Mouse (Mus musculus): ENCODE data around the gene Fam160a2.

DNA sequence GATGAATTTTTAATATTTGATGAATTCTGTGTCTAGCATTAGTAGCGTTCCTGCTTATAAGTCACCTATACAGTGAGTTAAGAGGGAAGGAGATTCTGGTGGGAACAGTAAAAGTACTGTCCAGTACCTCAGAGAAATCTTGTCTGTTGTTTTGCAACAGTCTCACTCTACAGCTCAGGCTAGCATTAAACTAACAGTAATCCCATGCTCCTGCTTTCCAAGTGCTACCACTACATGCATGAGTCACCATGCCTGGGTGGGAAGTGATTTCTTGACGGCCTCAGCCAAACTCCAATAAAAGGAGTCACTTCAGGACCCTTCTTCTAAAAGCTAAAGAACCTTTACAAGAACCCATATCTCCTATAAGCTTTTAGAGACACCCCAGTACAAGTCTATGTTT, 38.1 kb downstream of the Fam160a2 start:
- TF ChIP-seq CTCF (IDR thresholded peaks at IDR 0.05; ENCODE audit: low read depth, low read length) (no peak), POLR2A (IDR thresholded peaks at IDR 0.05; ENCODE audit: borderline replicate concordance, low read depth, low read length) (no peak)
